Mouse (Mus musculus): ENCODE results near the gene Zbtb22. TPM values are rescaled to one million over a fixed set of nuclear protein-coding genes. Genes with fewer than 3 reads are reported as not detected.
"Not testable (repeated sequence)": the region's sequence is repeated elsewhere in the genome, so short reads cannot be mapped to it uniquely, and the experiment has no call there.

Gene Zbtb22
- polyA plus RNA-seq, 1 experiment from 2014 or later = 20.6 TPM

- WGBS = under 1% methylated on average over 36 of the region's 36 CpGs
- peak within 1 kb of the TSS; percentile 93 for H3K4me3 ChIP-seq
- H3K27ac ChIP-seq = no peak within 1 kb of the TSS; the same call in 1 of the 2 replicates
- H3K9ac ChIP-seq = peak within 1 kb of the TSS; percentile 78
- H3K27me3 ChIP-seq = no peaks in the 10 kb centered on the region
- no peaks in the 10 kb centered on the region for H3K9me3 ChIP-seq
- ATAC-seq (ENCODE audit: borderline replicate concordance, extremely low read depth, low FRiP score, low TSS enrichment) = peak; percentile 87
- H3K4me2 ChIP-seq = peak within 1 kb of the TSS; percentile 94
- peaks cover 41% of the 10 kb centered on the region; the same call in 1 of the 2 replicates for H3K36me3 ChIP-seq
- peaks cover 21% of the 10 kb centered on the region for H3K4me1 ChIP-seq
These were observed 24.6 kb downstream of the Zbtb22 start, which contains the start of the genes Pfdn6 and Wdr46 for GRCm38 (mm10) chr17:33940206-33940805. TSS of gene Pfdn6 (minus strand) at chr17:33940343. TSS of gene Wdr46 (plus strand) at chr17:33940660.

GRCm38 (mm10) chr17:33940981-33941380, 25.3 kb downstream of the Zbtb22 start:
- H3K4me2 ChIP-seq = peak overlapping the region; percentile 94
- ATAC-seq (ENCODE audit: borderline replicate concordance, extremely low read depth, low FRiP score, low TSS enrichment) = peak; percentile 10; the same call in 1 of the 2 replicates
- peaks cover 40% of the 10 kb centered on the region; the same call in 1 of the 2 replicates for H3K36me3 ChIP-seq
- 3% methylated on average over 26 of the region's 26 CpGs for WGBS
- peak overlapping the region; percentile 78 for H3K9ac ChIP-seq
- no peak overlapping the region for H3K27ac ChIP-seq
- H3K4me3 ChIP-seq = peak overlapping the region; percentile 93
- no peaks in the 10 kb centered on the region for H3K9me3 ChIP-seq
- no peaks in the 10 kb centered on the region for H3K27me3 ChIP-seq
- H3K4me1 ChIP-seq = peaks cover 21% of the 10 kb centered on the region

GRCm38 (mm10) chr17:33941381-33941780, 25.7 kb downstream of the Zbtb22 start:
- H3K36me3 ChIP-seq = peaks cover 44% of the 10 kb centered on the region

GRCm38 (mm10) chr17:33943454-33943853, 27.8 kb downstream of the Zbtb22 start:
- 92% methylated on average over 15 of the region's 15 CpGs for WGBS
- Histone ChIP-seq H3K4me2 (no peak overlapping the region), H3K9ac (no peak overlapping the region), H3K9me3 (no peaks in the 10 kb centered on the region), H3K4me1 (peaks cover 21% of the 10 kb centered on the region), H3K27ac (no peak overlapping the region), H3K4me3 (no peak overlapping the region), H3K27me3 (no peaks in the 10 kb centered on the region), H3K36me3 (peaks cover 42% of the 10 kb centered on the region)
- ATAC-seq (ENCODE audit: borderline replicate concordance, extremely low read depth, low FRiP score, low TSS enrichment) = no peak

More at GRCm38 (mm10) chr17:33941381-33941780, 25.7 kb downstream of the Zbtb22 start:
- 47% methylated on average over 19 of the region's 19 CpGs for WGBS
- Histone ChIP-seq H3K9ac (peak overlapping the region; percentile 78), H3K27ac (no peak overlapping the region), H3K4me2 (peak overlapping the region; percentile 94), H3K27me3 (no peaks in the 10 kb centered on the region), H3K4me3 (peak overlapping the region; percentile 93), H3K9me3 (no peaks in the 10 kb centered on the region), H3K4me1 (peaks cover 21% of the 10 kb centered on the region)
- no peak for ATAC-seq (ENCODE audit: borderline replicate concordance, extremely low read depth, low FRiP score, low TSS enrichment)

- no peaks in the 10 kb centered on the region for H3K9me3 ChIP-seq
- 88% methylated on average over 10 of the region's 10 CpGs for WGBS
- H3K27me3 ChIP-seq = no peaks in the 10 kb centered on the region
- H3K4me2 ChIP-seq = no peak overlapping the region
- ATAC-seq (ENCODE audit: borderline replicate concordance, extremely low read depth, low FRiP score, low TSS enrichment) = no peak
- no peak overlapping the region for H3K4me3 ChIP-seq
- peaks cover 25% of the 10 kb centered on the region for H3K4me1 ChIP-seq
- no peak overlapping the region for H3K27ac ChIP-seq
- H3K36me3 ChIP-seq = peaks cover 61% of the 10 kb centered on the region
- H3K9ac ChIP-seq = no peak overlapping the region
These were observed 31.9 kb downstream of the Zbtb22 start for GRCm38 (mm10) chr17:33947430-33948089.

- peaks cover 62% of the 10 kb centered on the region for H3K36me3 ChIP-seq
- peaks cover 32% of the 10 kb centered on the region for H3K4me1 ChIP-seq
- H3K27me3 ChIP-seq = no peaks in the 10 kb centered on the region
- 86% methylated on average over 22 of the region's 22 CpGs for WGBS
- no peak overlapping the region for H3K27ac ChIP-seq
- H3K4me3 ChIP-seq = no peak overlapping the region
- no peak for ATAC-seq (ENCODE audit: borderline replicate concordance, extremely low read depth, low FRiP score, low TSS enrichment)
- no peak overlapping the region for H3K4me2 ChIP-seq
- no peak overlapping the region for H3K9ac ChIP-seq
- H3K9me3 ChIP-seq = no peaks in the 10 kb centered on the region
These were observed 32.6 kb downstream of the Zbtb22 start for GRCm38 (mm10) chr17:33948090-33948904.

- 85% methylated on average over 19 of the region's 19 CpGs for WGBS
- H3K36me3 ChIP-seq = peaks cover 64% of the 10 kb centered on the region
- ATAC-seq (ENCODE audit: borderline replicate concordance, extremely low read depth, low FRiP score, low TSS enrichment) = no peak
- peaks cover 39% of the 10 kb centered on the region for H3K4me1 ChIP-seq
- no peak overlapping the region for H3K27ac ChIP-seq
- no peaks in the 10 kb centered on the region for H3K27me3 ChIP-seq
- H3K9ac ChIP-seq = no peak overlapping the region
- H3K4me3 ChIP-seq = no peak overlapping the region
- no peaks in the 10 kb centered on the region for H3K9me3 ChIP-seq
- no peak overlapping the region for H3K4me2 ChIP-seq
These were observed 33.3 kb downstream of the Zbtb22 start for GRCm38 (mm10) chr17:33948905-33949537.

- Histone ChIP-seq H3K4me2 (peak overlapping the region; percentile 90), H3K27ac (peak overlapping the region; percentile 90; the same call in 1 of the 2 replicates), H3K9me3 (no peaks in the 10 kb centered on the region), H3K36me3 (peaks cover 56% of the 10 kb centered on the region), H3K4me1 (peaks cover 46% of the 10 kb centered on the region), H3K9ac (no peak overlapping the region), H3K27me3 (no peaks in the 10 kb centered on the region), H3K4me3 (peak overlapping the region; percentile 47)
- ATAC-seq (ENCODE audit: borderline replicate concordance, extremely low read depth, low FRiP score, low TSS enrichment) = no peak
- WGBS = 73% methylated on average over 10 of the region's 10 CpGs
These were observed 34.5 kb downstream of the Zbtb22 start for GRCm38 (mm10) chr17:33950131-33950625.

GRCm38 (mm10) chr17:33951021-33951946, 35.6 kb downstream of the Zbtb22 start, which contains the start of gene B3galt4:
TSS of gene B3galt4 (minus strand) at chr17:33951488.
- no peaks in the 10 kb centered on the region for H3K9me3 ChIP-seq
- H3K36me3 ChIP-seq = peaks cover 47% of the 10 kb centered on the region
- WGBS = under 1% methylated on average over 45 of the region's 45 CpGs
- peak within 1 kb of the TSS; percentile 54 for H3K9ac ChIP-seq
- H3K27ac ChIP-seq = peak within 1 kb of the TSS; percentile 90
- H3K4me2 ChIP-seq = peak within 1 kb of the TSS; percentile 90
- peak within 1 kb of the TSS; percentile 47 for H3K4me3 ChIP-seq
- peak; percentile 78 for ATAC-seq (ENCODE audit: borderline replicate concordance, extremely low read depth, low FRiP score, low TSS enrichment)
- no peaks in the 10 kb centered on the region for H3K27me3 ChIP-seq
- H3K4me1 ChIP-seq = peaks cover 47% of the 10 kb centered on the region

- not testable (repeated sequence) for H3K9me3 ChIP-seq; H3K27me3 ChIP-seq; H3K27ac ChIP-seq; ATAC-seq (ENCODE audit: borderline replicate concordance, extremely low read depth, low FRiP score, low TSS enrichment)
- peaks cover 43% of the 10 kb centered on the region for H3K36me3 ChIP-seq
- 0 out of 2 replicates have a peak overlapping the region, but pooled peaks have one; percentile 54 for H3K9ac ChIP-seq
- H3K4me3 ChIP-seq = peak overlapping the region; percentile 47; the same call in 1 of the 2 replicates
- 72% methylated on average over 13 of the region's 13 CpGs for WGBS
- peak overlapping the region; percentile 90 for H3K4me2 ChIP-seq
- H3K4me1 ChIP-seq = peaks cover 53% of the 10 kb centered on the region
These were observed 36.3 kb downstream of the Zbtb22 start for GRCm38 (mm10) chr17:33952015-33952414.

Measured in lung, embryonic 15.5 days (tissue).